ENCODE assay signal across 15 mouse cellular contexts in genomic region chr4:85767666-85768065, GRCm38 (mm10).
A peak's percentile ranks its signal among the peaks of the same experiment; 100 is the strongest.
DNase-seq lines count a peak whose midpoint lies in the region; ATAC-seq and TF ChIP-seq lines count a peak whose summit lies in the region.
"Had no signal": no experiment of that assay in that cellular context is flagged by ENCODE, and none has a peak within 500 bp of the region (broad histone marks: within the 10 kb centered on the region; RNA-seq: fewer than 3 reads in every experiment).

No protein-coding gene starts in this region.

- no peak overlapping the region for H3K4me2 ChIP-seq in hindbrain, embryonic 13.5 days
- no peak overlapping the region for H3K4me2 ChIP-seq in hindbrain, embryonic 11.5 days (replicated peaks; ENCODE audit: low read depth, low read length)
- H3K4me2 ChIP-seq in embryonic facial prominence, embryonic 13.5 days = peak overlapping the region; percentile 37
- H3K4me2 ChIP-seq in limb, embryonic 11.5 days (ENCODE audit: low read depth, severe bottlenecking) = no peak overlapping the region
- H3K4me2 ChIP-seq: heart, embryonic 15.5 days; limb, embryonic 13.5 days; lung, embryonic 14.5 days; midbrain, embryonic 13.5 days had no signal

- 76% methylated on average over 6 of the region's 6 CpGs for WGBS in hindbrain, embryonic 13.5 days
- WGBS in hindbrain, embryonic 11.5 days = 71% methylated on average over 6 of the region's 6 CpGs
- WGBS in embryonic facial prominence, embryonic 13.5 days = 35% methylated on average over 6 of the region's 6 CpGs
- 54% methylated on average over 6 of the region's 6 CpGs for WGBS in limb, embryonic 11.5 days

- no peak for DNase-seq in hindbrain, embryonic 11.5 days (ENCODE audit: low spot score)
- DNase-seq in layer of hippocampus, adult 2 months (ENCODE audit: low spot score in 2 of 2) = no peak
- no peak for DNase-seq in layer of hippocampus, adult 11-12 months (ENCODE audit: low spot score)
- DNase-seq in limb, embryonic 11.5 days (ENCODE audit: low spot score) = peak; percentile 24
- no peak for DNase-seq in ovary, adult 18-20 months (ENCODE audit: low spot score)
- DNase-seq: cerebellum, adult 11 months; heart, adult 11 months; lung, embryonic 14.5 days had no signal

- H3K27ac ChIP-seq in hindbrain, embryonic 13.5 days = peak overlapping the region; percentile 30
- no peak overlapping the region for H3K27ac ChIP-seq in hindbrain, embryonic 11.5 days (ENCODE audit: low read depth, low read length)
- peak overlapping the region; percentile 40; the same call in 1 of the 2 replicates for H3K27ac ChIP-seq in layer of hippocampus, adult 2 months
- H3K27ac ChIP-seq in embryonic facial prominence, embryonic 13.5 days = peak overlapping the region; percentile 79
- peak overlapping the region; percentile 65 for H3K27ac ChIP-seq in limb, embryonic 11.5 days (replicated peaks; ENCODE audit: low read depth, low read length)
- H3K27ac ChIP-seq: heart, embryonic 15.5 days; limb, embryonic 13.5 days; macrophage; midbrain, embryonic 13.5 days had no signal

- no peak overlapping the region for H3K4me3 ChIP-seq in hindbrain, embryonic 13.5 days
- H3K4me3 ChIP-seq in hindbrain, embryonic 11.5 days (ENCODE audit: low read depth, low read length) = no peak overlapping the region
- H3K4me3 ChIP-seq in layer of hippocampus, adult 2 months = no peak overlapping the region; the same call in 1 of the 2 replicates
- H3K4me3 ChIP-seq in embryonic facial prominence, embryonic 13.5 days = no peak overlapping the region
- no peak overlapping the region for H3K4me3 ChIP-seq in limb, embryonic 11.5 days (ENCODE audit: low read depth, low read length)
- H3K4me3 ChIP-seq: heart, embryonic 15.5 days; limb, embryonic 13.5 days; midbrain, embryonic 13.5 days had no signal

- H3K36me3 ChIP-seq in hindbrain, embryonic 13.5 days = no peaks in the 10 kb centered on the region
- H3K36me3 ChIP-seq in hindbrain, embryonic 11.5 days (ENCODE audit: control insufficient read depth, insufficient read depth, low read length) = no peaks in the 10 kb centered on the region
- H3K36me3 ChIP-seq in embryonic facial prominence, embryonic 13.5 days = no peaks in the 10 kb centered on the region
- H3K36me3 ChIP-seq in limb, embryonic 11.5 days (ENCODE audit: control insufficient read depth, insufficient read depth, low read length) = no peaks in the 10 kb centered on the region
- H3K36me3 ChIP-seq: heart, embryonic 15.5 days; limb, embryonic 13.5 days; midbrain, embryonic 13.5 days had no signal

- 0 out of 2 replicates have a peak, but pooled peaks cover 2% of the 10 kb centered on the region for H3K27me3 ChIP-seq in hindbrain, embryonic 13.5 days
- no peaks in the 10 kb centered on the region for H3K27me3 ChIP-seq in hindbrain, embryonic 11.5 days (ENCODE audit: control insufficient read depth, insufficient read depth, low read length)
- peaks cover 17% of the 10 kb centered on the region for H3K27me3 ChIP-seq in embryonic facial prominence, embryonic 13.5 days
- no peaks in the 10 kb centered on the region for H3K27me3 ChIP-seq in limb, embryonic 11.5 days (ENCODE audit: control insufficient read depth, insufficient read depth, low read length)
- H3K27me3 ChIP-seq: heart, embryonic 15.5 days; limb, embryonic 13.5 days had no signal

- no peak for TF ChIP-seq CTCF in layer of hippocampus, adult 2 months (conservative IDR thresholded peaks at IDR 0.05)

- no peak overlapping the region for H3K9ac ChIP-seq in hindbrain, embryonic 13.5 days
- H3K9ac ChIP-seq in hindbrain, embryonic 11.5 days (ENCODE audit: low read depth, low read length) = no peak overlapping the region
- no peak overlapping the region for H3K9ac ChIP-seq in embryonic facial prominence, embryonic 13.5 days
- no peak overlapping the region for H3K9ac ChIP-seq in limb, embryonic 11.5 days (ENCODE audit: low read length)
- H3K9ac ChIP-seq: heart, embryonic 15.5 days; limb, embryonic 13.5 days; lung, embryonic 14.5 days; midbrain, embryonic 13.5 days had no signal

- peaks cover 12% of the 10 kb centered on the region for H3K4me1 ChIP-seq in hindbrain, embryonic 13.5 days (replicated peaks)
- no peaks in the 10 kb centered on the region for H3K4me1 ChIP-seq in hindbrain, embryonic 11.5 days (replicated peaks; ENCODE audit: control insufficient read depth, insufficient read depth, low read length)
- peaks cover 42% of the 10 kb centered on the region for H3K4me1 ChIP-seq in embryonic facial prominence, embryonic 13.5 days
- H3K4me1 ChIP-seq in limb, embryonic 11.5 days (ENCODE audit: control insufficient read depth, insufficient read depth, low read length) = no peaks in the 10 kb centered on the region

- ATAC-seq in hindbrain, embryonic 13.5 days (ENCODE audit: low FRiP score) = no peak
- no peak for ATAC-seq in hindbrain, embryonic 11.5 days (ENCODE audit: low FRiP score)
- no peak for ATAC-seq in embryonic facial prominence, embryonic 13.5 days (ENCODE audit: insufficient number of reproducible peaks, insufficient read depth, low FRiP score, low TSS enrichment, low read depth)
- no peak for ATAC-seq in limb, embryonic 11.5 days (ENCODE audit: insufficient number of reproducible peaks, low FRiP score, low TSS enrichment, low read depth)
- ATAC-seq in megakaryocyte progenitor cell, adult 5-6 weeks (replicated peaks; ENCODE audit: poor library complexity) = no peak

- H3K9me3 ChIP-seq in hindbrain, embryonic 13.5 days = no peaks in the 10 kb centered on the region
- H3K9me3 ChIP-seq in hindbrain, embryonic 11.5 days (ENCODE audit: control insufficient read depth, low read length) = no peaks in the 10 kb centered on the region
- no peaks in the 10 kb centered on the region for H3K9me3 ChIP-seq in embryonic facial prominence, embryonic 13.5 days
- H3K9me3 ChIP-seq in limb, embryonic 11.5 days (ENCODE audit: control insufficient read depth, low read length) = no peaks in the 10 kb centered on the region
- H3K9me3 ChIP-seq: heart, embryonic 15.5 days; limb, embryonic 13.5 days had no signal
